Mouse (Mus musculus): Measurements from ENCODE around the gene Zfp618.

DNA sequence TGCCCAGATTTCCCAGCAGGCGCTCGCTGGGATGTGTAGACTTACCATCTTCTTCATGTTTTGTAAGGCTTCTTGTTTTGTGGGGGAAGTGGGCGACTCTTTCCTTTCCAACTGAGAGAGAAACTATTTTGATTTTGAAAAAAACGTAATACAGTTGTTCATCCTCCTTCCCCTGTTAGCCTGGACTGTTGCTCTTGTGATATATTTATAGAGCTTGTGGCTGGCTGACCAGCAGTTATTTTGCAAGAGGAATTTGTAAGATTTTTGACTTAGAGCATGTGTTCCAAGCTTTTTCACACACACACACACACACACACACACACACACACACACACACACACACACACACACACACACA lies 84.9 kb downstream of the Zfp618 start:
- TF ChIP-seq POLR2A (IDR thresholded peaks at IDR 0.05; ENCODE audit: extremely low read depth, insufficient read depth, low read length) (no peak), CTCF (IDR thresholded peaks at IDR 0.05; ENCODE audit: extremely low read depth, insufficient read depth, low read length) (no peak)

Measured in cortical plate, adult 2 months (tissue).